Mouse (Mus musculus) lung, embryonic 14.5 days (tissue): ENCODE data around the gene Wwox. TPM values are rescaled to one million over a fixed set of nuclear protein-coding genes. Genes with fewer than 3 reads are reported as not detected.

Experiments used
- ATAC-seq: fragments of 200-750 bp; cut with Nextera tagmentation; 2 replicates; pipeline ENCODE4 v1.8.0; 2017; ENCODE audit warnings: mild to moderate bottlenecking, moderate TSS enrichment, moderate library complexity; ENCODE audit not compliant: insufficient read depth
- DNase-seq: peaks from one replicate; pipeline ENCODE4 v3.0.0-alpha.2; 2015
- H3K27ac ChIP-seq: fragments of 300-500 bp; sonication (generic); 2 replicates; pipeline ENCODE4 v1.5.1; 2014; ENCODE audit warnings: low read depth, mild to moderate bottlenecking, moderate library complexity
- H3K27me3 ChIP-seq: fragments of 300-500 bp; sonication (generic); 2 replicates; pipeline ENCODE4 v1.6.1; 2014; ENCODE audit warnings: low read length, control low read depth; ENCODE audit not compliant: insufficient read depth
- H3K36me3 ChIP-seq: fragments of 300-500 bp; sonication (generic); 2 replicates; pipeline ENCODE4 v1.6.1; 2014; ENCODE audit warnings: control low read depth; ENCODE audit not compliant: insufficient read depth
- H3K4me1 ChIP-seq: fragments of 300-500 bp; sonication (generic); 2 replicates; pipeline ENCODE4 v1.6.1; 2014; ENCODE audit warnings: antibody characterized with exemption, control low read depth; ENCODE audit not compliant: insufficient read depth
- H3K4me2 ChIP-seq: fragments of 300-500 bp; sonication (generic); 2 replicates; pipeline ENCODE4 v1.6.1; 2014; ENCODE audit warnings: mild to moderate bottlenecking
- H3K4me3 ChIP-seq: fragments of 300-500 bp; sonication (generic); 2 replicates; pipeline ENCODE4 v1.5.1; 2014; ENCODE audit warnings: low read depth, low read length
- H3K9ac ChIP-seq: fragments of 300-500 bp; sonication (generic); 2 replicates; pipeline ENCODE4 v1.6.1; 2014
- H3K9me3 ChIP-seq: fragments of 300-500 bp; sonication (generic); 2 replicates; pipeline ENCODE4 v1.6.1; 2016; ENCODE audit warnings: low read depth, low read length, control low read depth
- CTCF ChIP-seq: IDR thresholded peaks from 2 replicates; pipeline ENCODE4 v1.5.1; 2016; ENCODE audit warnings: antibody characterized with exemption, low read depth
- WGBS: fragments of 180-500 bp; shearing (Covaris S2); extraction: QIAGEN DNeasy Blood & Tissue Kit; methylation state at CpG from one replicate; pipeline ENCODE4 v1.1.7; 2014; 5-methylcytosine and 5-hydroxymethylcytosine counted together
- polyA plus RNA-seq: library from polyadenylated mRNA; unstranded; fragments of >200 nt; fragmentation: Nextera tagmentation; extraction: Ambion mirVana; gene quantifications from 2 replicates; pipeline ENCODE4 v1.2.1, GENCODE M21; 2014

The Wwox gene
- polyA plus RNA-seq, 1 experiment from 2014 or later = 16.1 TPM

DNA sequence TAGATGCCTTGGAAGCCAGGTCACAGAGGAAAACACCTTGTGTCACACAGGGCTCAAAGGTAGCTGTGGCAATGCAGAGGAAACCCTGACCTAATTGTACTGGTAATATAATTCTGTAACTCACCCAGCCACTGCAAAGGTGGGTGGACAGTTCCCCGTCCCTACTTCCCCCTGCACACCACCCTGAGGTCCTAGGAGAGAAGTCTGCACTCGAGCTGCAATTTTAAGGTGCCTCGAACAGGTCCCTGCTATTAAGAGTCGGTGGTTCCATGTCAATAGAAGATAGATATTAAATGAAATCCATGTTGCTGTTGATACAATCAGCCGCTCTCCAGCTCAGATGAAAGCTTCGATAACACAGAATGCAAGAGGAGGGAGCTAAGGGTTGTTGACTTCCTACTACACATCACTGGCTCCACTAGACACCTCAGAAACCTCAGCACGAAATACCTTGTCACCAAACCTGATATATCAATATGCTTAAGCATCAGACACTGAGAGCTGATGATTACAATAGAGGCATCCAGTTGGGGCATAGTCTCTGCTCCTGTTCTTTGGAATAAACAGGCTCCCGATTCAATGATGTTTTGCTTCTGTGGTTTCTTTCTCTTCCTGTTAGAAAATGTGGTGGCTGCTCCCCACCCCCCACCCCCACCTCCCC lies 441.1 kb downstream of the Wwox start:
- no peaks in the 10 kb centered on the region for H3K9me3 ChIP-seq
- H3K4me1 ChIP-seq = peaks cover 24% of the 10 kb centered on the region
- H3K4me3 ChIP-seq = no peak overlapping the region
- no peak for ATAC-seq
- no peak overlapping the region for H3K9ac ChIP-seq
- H3K27ac ChIP-seq = no peak overlapping the region
- H3K36me3 ChIP-seq = no peaks in the 10 kb centered on the region
- 77% methylated on average over 8 of the region's 8 CpGs for WGBS
- H3K4me2 ChIP-seq = no peak overlapping the region
- DNase-seq = no peak
- no peaks in the 10 kb centered on the region for H3K27me3 ChIP-seq
- no peak for TF ChIP-seq CTCF

- peak overlapping the region; percentile 61 for H3K27ac ChIP-seq
- TF ChIP-seq CTCF = peak; percentile 40
- 38% methylated on average over 5 of the region's 5 CpGs for WGBS
- no peaks in the 10 kb centered on the region for H3K9me3 ChIP-seq
- no peaks in the 10 kb centered on the region for H3K36me3 ChIP-seq
- H3K27me3 ChIP-seq = no peaks in the 10 kb centered on the region
- H3K9ac ChIP-seq = no peak overlapping the region
- H3K4me2 ChIP-seq = no peak overlapping the region
- DNase-seq (peak; percentile 47), ATAC-seq (peak; percentile 56)
- H3K4me3 ChIP-seq = no peak overlapping the region
- peaks cover 13% of the 10 kb centered on the region for H3K4me1 ChIP-seq
Measured at GRCm38 (mm10) chr8:114881891-114882401, 442.5 kb downstream of the Wwox start.

DNA sequence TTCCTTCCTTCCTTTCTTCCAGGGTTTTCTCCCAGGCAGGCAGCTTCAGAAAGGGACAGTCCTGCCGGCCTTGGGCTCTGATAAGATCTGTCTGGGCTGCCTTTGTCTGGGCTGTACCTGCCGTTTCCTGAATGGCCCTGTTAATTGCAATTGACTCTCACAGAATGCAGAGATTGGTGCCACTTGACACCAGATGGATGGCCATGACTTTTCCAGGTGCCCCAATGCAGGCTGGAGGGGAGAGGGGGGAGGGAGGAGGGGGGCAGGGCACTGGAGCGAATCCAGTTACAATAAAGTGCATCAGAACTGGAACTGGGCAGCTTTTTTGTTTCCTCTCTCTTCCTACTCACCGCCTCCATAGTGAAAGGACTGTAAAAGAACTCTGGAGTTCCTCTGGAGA lies 443.0 kb downstream of the Wwox start:
- Histone ChIP-seq H3K9ac (no peak overlapping the region), H3K27me3 (no peaks in the 10 kb centered on the region), H3K27ac (peak overlapping the region; percentile 61), H3K4me3 (no peak overlapping the region), H3K4me1 (peaks cover 7% of the 10 kb centered on the region), H3K36me3 (no peaks in the 10 kb centered on the region), H3K9me3 (no peaks in the 10 kb centered on the region), H3K4me2 (no peak overlapping the region)
- no peak for TF ChIP-seq CTCF
- DNase-seq (peak; percentile 29), ATAC-seq (no peak)
- 43% methylated on average over 4 of the region's 4 CpGs for WGBS

GRCm38 (mm10) chr8:114882936-114883606 lies 443.6 kb downstream of the Wwox start:
- Histone ChIP-seq H3K27ac (peak overlapping the region; percentile 61; the same call in 1 of the 2 replicates), H3K36me3 (no peaks in the 10 kb centered on the region), H3K4me2 (no peak overlapping the region), H3K4me3 (no peak overlapping the region), H3K9me3 (no peaks in the 10 kb centered on the region), H3K4me1 (peaks cover 6% of the 10 kb centered on the region; the same call in 1 of the 2 replicates), H3K9ac (no peak overlapping the region), H3K27me3 (no peaks in the 10 kb centered on the region)
- TF ChIP-seq CTCF = no peak
- no peak for DNase-seq
- WGBS = 71% methylated on average over 11 of the region's 11 CpGs
- no peak for ATAC-seq

GRCm38 (mm10) chr8:114883967-114884366 lies 444.5 kb downstream of the Wwox start:
- H3K4me3 ChIP-seq = no peak overlapping the region
- peak; percentile 65 for TF ChIP-seq CTCF

GRCm38 (mm10) chr8:114885026-114885592 lies 445.7 kb downstream of the Wwox start:
- peak overlapping the region; percentile 8; the same call in 1 of the 2 replicates for H3K4me2 ChIP-seq
- DNase-seq (peak; percentile 94), ATAC-seq (peak; percentile 68; the same call in 1 of the 2 replicates)
- 18% methylated on average over 18 of the region's 18 CpGs for WGBS
- H3K27me3 ChIP-seq = no peaks in the 10 kb centered on the region
- no peak overlapping the region for H3K27ac ChIP-seq
- no peak for TF ChIP-seq CTCF
- peaks cover 12% of the 10 kb centered on the region; the same call in 1 of the 2 replicates for H3K4me1 ChIP-seq
- no peak overlapping the region for H3K9ac ChIP-seq
- no peaks in the 10 kb centered on the region for H3K9me3 ChIP-seq
- H3K36me3 ChIP-seq = no peaks in the 10 kb centered on the region
- H3K4me3 ChIP-seq = no peak overlapping the region

More at GRCm38 (mm10) chr8:114883967-114884366, 444.5 kb downstream of the Wwox start:
- Histone ChIP-seq H3K36me3 (no peaks in the 10 kb centered on the region), H3K4me2 (no peak overlapping the region), H3K27ac (no peak overlapping the region), H3K27me3 (no peaks in the 10 kb centered on the region), H3K9me3 (no peaks in the 10 kb centered on the region), H3K4me1 (peaks cover 8% of the 10 kb centered on the region; the same call in 1 of the 2 replicates), H3K9ac (no peak overlapping the region; the same call in 1 of the 2 replicates)
- no peak for ATAC-seq
- peak; percentile 39 for DNase-seq
- 66% methylated on average over 9 of the region's 9 CpGs for WGBS

- Histone ChIP-seq H3K4me3 (no peak overlapping the region), H3K9me3 (no peaks in the 10 kb centered on the region), H3K27me3 (no peaks in the 10 kb centered on the region), H3K36me3 (no peaks in the 10 kb centered on the region), H3K4me1 (peaks cover 12% of the 10 kb centered on the region; the same call in 1 of the 2 replicates), H3K9ac (no peak overlapping the region), H3K4me2 (no peak overlapping the region), H3K27ac (no peak overlapping the region)
- ATAC-seq (no peak), DNase-seq (no peak)
- 89% methylated on average over 3 of the region's 3 CpGs for WGBS
- TF ChIP-seq CTCF = no peak
Measured at GRCm38 (mm10) chr8:114888388-114888787, 448.9 kb downstream of the Wwox start.
